In genomic region chr3:108570813-108571212, GRCm38 (mm10) we compare ENCODE assay signal across 10 mouse cellular contexts. TPM values are rescaled to one million over a fixed set of nuclear protein-coding genes. Genes with fewer than 3 reads are reported as not detected.
DNase-seq lines count a peak whose midpoint lies in the region; ATAC-seq and TF ChIP-seq lines count a peak whose summit lies in the region.
"Had no signal": no experiment of that assay in that cellular context is flagged by ENCODE, and none has a peak within 500 bp of the region (broad histone marks: within the 10 kb centered on the region; RNA-seq: fewer than 3 reads in every experiment).

No protein-coding gene starts in this region.

- no peaks in the 10 kb centered on the region for H3K9me3 ChIP-seq in kidney, postnatal 0 days (replicated peaks; ENCODE audit: low read length)
- H3K9me3 ChIP-seq in embryonic facial prominence, embryonic 13.5 days, result no peaks in the 10 kb centered on the region
- H3K9me3 ChIP-seq in hindbrain, embryonic 14.5 days (ENCODE audit: control insufficient read depth, low read length), result no peaks in the 10 kb centered on the region
- H3K9me3 ChIP-seq: stomach, embryonic 15.5 days had no signal

- TF ChIP-seq CTCF in kidney, postnatal 0 days (IDR thresholded peaks at IDR 0.05; ENCODE audit: low read depth), result no peak

- no peak overlapping the region for H3K4me3 ChIP-seq in kidney, postnatal 0 days (replicated peaks; ENCODE audit: low read depth, low read length)
- peak overlapping the region; percentile 70; the same call in 1 of the 2 replicates for H3K4me3 ChIP-seq in embryonic facial prominence, embryonic 13.5 days
- peak overlapping the region; percentile 44 for H3K4me3 ChIP-seq in hindbrain, embryonic 14.5 days (replicated peaks; ENCODE audit: low read length)
- H3K4me3 ChIP-seq in macrophage (ENCODE audit: inconsistent target), result peak overlapping the region; percentile 95; the same call in 1 of the 2 replicates

- 88% methylated on average over 14 of the region's 14 CpGs for WGBS in kidney, postnatal 0 days
- 87% methylated on average over 14 of the region's 14 CpGs for WGBS in embryonic facial prominence, embryonic 13.5 days
- WGBS in hindbrain, embryonic 14.5 days, result 88% methylated on average over 14 of the region's 14 CpGs
- WGBS in macrophage (ENCODE audit: missing documents), result 80% methylated on average over 13 of the region's 14 CpGs

- no peaks in the 10 kb centered on the region for H3K36me3 ChIP-seq in kidney, postnatal 0 days (ENCODE audit: insufficient read depth, low read length)
- no peaks in the 10 kb centered on the region for H3K36me3 ChIP-seq in embryonic facial prominence, embryonic 13.5 days
- H3K36me3 ChIP-seq in hindbrain, embryonic 14.5 days (replicated peaks; ENCODE audit: control insufficient read depth, insufficient read depth), result no peaks in the 10 kb centered on the region
- no peaks in the 10 kb centered on the region for H3K36me3 ChIP-seq in macrophage (ENCODE audit: inconsistent target)
- H3K36me3 ChIP-seq: stomach, embryonic 15.5 days had no signal

- no peak overlapping the region for H3K9ac ChIP-seq in kidney, postnatal 0 days (ENCODE audit: low read depth, low read length)
- H3K9ac ChIP-seq in embryonic facial prominence, embryonic 13.5 days, result no peak overlapping the region
- H3K9ac ChIP-seq in hindbrain, embryonic 14.5 days, result no peak overlapping the region
- H3K9ac ChIP-seq: stomach, embryonic 15.5 days had no signal

- no peak overlapping the region for H3K27ac ChIP-seq in kidney, postnatal 0 days
- no peak overlapping the region for H3K27ac ChIP-seq in embryonic facial prominence, embryonic 13.5 days
- no peak overlapping the region for H3K27ac ChIP-seq in hindbrain, embryonic 14.5 days
- H3K27ac ChIP-seq in macrophage, result no peak overlapping the region
- H3K27ac ChIP-seq: stomach, embryonic 15.5 days had no signal

- no peaks in the 10 kb centered on the region for H3K27me3 ChIP-seq in kidney, postnatal 0 days (ENCODE audit: insufficient read depth, low read length)
- H3K27me3 ChIP-seq in embryonic facial prominence, embryonic 13.5 days, result no peaks in the 10 kb centered on the region
- H3K27me3 ChIP-seq in hindbrain, embryonic 14.5 days (ENCODE audit: control insufficient read depth, insufficient read depth, low read length), result no peaks in the 10 kb centered on the region
- H3K27me3 ChIP-seq: stomach, embryonic 15.5 days had no signal

- peaks cover 9% of the 10 kb centered on the region for H3K4me1 ChIP-seq in kidney, postnatal 0 days (replicated peaks; ENCODE audit: insufficient read depth, low read length)
- H3K4me1 ChIP-seq in embryonic facial prominence, embryonic 13.5 days, result peaks cover 23% of the 10 kb centered on the region
- peaks cover 20% of the 10 kb centered on the region for H3K4me1 ChIP-seq in hindbrain, embryonic 14.5 days (replicated peaks; ENCODE audit: control insufficient read depth, insufficient read depth, low read length)

- no peak for DNase-seq in kidney, postnatal 0 days (ENCODE audit: low spot score)
- DNase-seq in kidney, adult 8-10 months, result no peak
- DNase-seq in hindbrain, embryonic 14.5 days (ENCODE audit: low spot score), result no peak
- no peak for DNase-seq in urinary bladder, postnatal 14 days (ENCODE audit: low spot score)
- no peak for DNase-seq in adrenal gland, postnatal 10 days
- DNase-seq in adipocyte (ENCODE audit: low spot score), result no peak

- no peak for ATAC-seq in kidney, postnatal 0 days (replicated peaks; ENCODE audit: low FRiP score, low read depth)
- no peak for ATAC-seq in embryonic facial prominence, embryonic 13.5 days (ENCODE audit: insufficient number of reproducible peaks, insufficient read depth, low FRiP score, low TSS enrichment, low read depth)
- ATAC-seq in hindbrain, embryonic 14.5 days (ENCODE audit: low FRiP score), result no peak

- H3K4me2 ChIP-seq in kidney, postnatal 0 days (ENCODE audit: low read length), result peak overlapping the region; percentile 68; the same call in 1 of the 2 replicates
- H3K4me2 ChIP-seq in embryonic facial prominence, embryonic 13.5 days, result peak overlapping the region; percentile 70
- H3K4me2 ChIP-seq in hindbrain, embryonic 14.5 days (replicated peaks), result peak overlapping the region; percentile 51

- H3K79me2 ChIP-seq in macrophage (ENCODE audit: inconsistent target), result no peaks in the 10 kb centered on the region; the same call in 1 of the 2 replicates

RNA-seq across cellular contexts. Expression of gene Taf13, which starts 0.7 kb away (rescaled TPM):
- 38.3 and 40.8 TPM in 2 replicates for polyA plus RNA-seq in kidney, postnatal 0 days (2015; fragmentation: Nextera tagmentation; extraction: Ambion mirVana)
- polyA plus RNA-seq in embryonic facial prominence, embryonic 13.5 days (2015; fragmentation: Nextera tagmentation; extraction: Ambion mirVana), result 43.3 and 53.2 TPM in 2 replicates
- polyA plus RNA-seq in hindbrain, embryonic 14.5 days (2014; fragmentation: Nextera tagmentation; extraction: Ambion mirVana), result 41.0 and 50.6 TPM in 2 replicates
- 10 to 100 TPM in 18 of 26 experiments, 1 to 10 TPM in 8; 3.0 to 25.1 (median 11.8) TPM for total RNA-seq in macrophage (2018; cell fraction: chromatin; rRNA removed)
- total RNA-seq in macrophage (2018; cell fraction: cytosol; rRNA removed), result 10 to 100 TPM; 16.7 to 33.0 (median 24.2) TPM
- total RNA-seq in macrophage (2018; cell fraction: nucleus; rRNA removed), result 10 to 100 TPM in 21 of 26 experiments, 1 to 10 TPM in 5; 7.1 to 26.2 (median 15.1) TPM
- polyA plus RNA-seq in macrophage (2018), result 23.0 to 37.5 TPM (median 26.9 TPM) in 3 replicates
- total RNA-seq in adrenal gland, postnatal 10 days (2021), result 10 to 100 TPM; 21.0 to 25.0 TPM

RNA-seq across cellular contexts. Expression of gene Tmem167b, which starts 8.5 kb away (rescaled TPM):
- 33.5 and 35.8 TPM in 2 replicates for polyA plus RNA-seq in kidney, postnatal 0 days (2015; fragmentation: Nextera tagmentation; extraction: Ambion mirVana)
- polyA plus RNA-seq in embryonic facial prominence, embryonic 13.5 days (2015; fragmentation: Nextera tagmentation; extraction: Ambion mirVana), result 45.5 and 46.3 TPM in 2 replicates
- 51.8 and 52.0 TPM in 2 replicates for polyA plus RNA-seq in hindbrain, embryonic 14.5 days (2014; fragmentation: Nextera tagmentation; extraction: Ambion mirVana)
- total RNA-seq in macrophage (2018; cell fraction: chromatin; rRNA removed), result 10 to 100 TPM in 10 of 26 experiments, 1 to 10 TPM in 16; 3.2 to 17.5 (median 9.7) TPM
- total RNA-seq in macrophage (2018; cell fraction: cytosol; rRNA removed), result 10 to 100 TPM; 38.0 to 74.0 (median 55.2) TPM
- total RNA-seq in macrophage (2018; cell fraction: nucleus; rRNA removed), result 10 to 100 TPM; 12.5 to 54.4 (median 29.0) TPM
- polyA plus RNA-seq in macrophage (2018), result 40.7 to 43.1 TPM (median 41.5 TPM) in 3 replicates
- total RNA-seq in adrenal gland, postnatal 10 days (2021), result 10 to 100 TPM; 38.3 to 40.4 TPM

RNA-seq across cellular contexts. Expression of gene Wdr47, which starts 20.3 kb away (rescaled TPM):
- 5.9 and 6.8 TPM in 2 replicates for polyA plus RNA-seq in kidney, postnatal 0 days (2015; fragmentation: Nextera tagmentation; extraction: Ambion mirVana)
- polyA plus RNA-seq in embryonic facial prominence, embryonic 13.5 days (2015; fragmentation: Nextera tagmentation; extraction: Ambion mirVana), result 14.9 and 17.5 TPM in 2 replicates
- 105 and 130 TPM in 2 replicates for polyA plus RNA-seq in hindbrain, embryonic 14.5 days (2014; fragmentation: Nextera tagmentation; extraction: Ambion mirVana)
- total RNA-seq in macrophage (2018; cell fraction: chromatin; rRNA removed), result 10 to 100 TPM in 22 of 26 experiments, 1 to 10 TPM in 4; 6.5 to 53.0 (median 21.2) TPM
- total RNA-seq in macrophage (2018; cell fraction: cytosol; rRNA removed), result 1 to 10 TPM; 2.5 to 9.9 (median 5.4) TPM
- total RNA-seq in macrophage (2018; cell fraction: nucleus; rRNA removed), result 10 to 100 TPM in 17 of 26 experiments, 1 to 10 TPM in 9; 4.2 to 23.9 (median 11.9) TPM
- polyA plus RNA-seq in macrophage (2018), result 4.4 to 5.8 TPM (median 5.8 TPM) in 3 replicates
- 10 to 100 TPM; 10.2 to 11.0 TPM for total RNA-seq in adrenal gland, postnatal 10 days (2021)

RNA-seq across cellular contexts. Expression of gene 5330417C22Rik, which starts 34.5 kb away (rescaled TPM):
- 1.6 and 1.7 TPM in 2 replicates for polyA plus RNA-seq in kidney, postnatal 0 days (2015; fragmentation: Nextera tagmentation; extraction: Ambion mirVana)
- 0.65 and 2.0 TPM in 2 replicates for polyA plus RNA-seq in embryonic facial prominence, embryonic 13.5 days (2015; fragmentation: Nextera tagmentation; extraction: Ambion mirVana)
- 15.4 and 18.3 TPM in 2 replicates for polyA plus RNA-seq in hindbrain, embryonic 14.5 days (2014; fragmentation: Nextera tagmentation; extraction: Ambion mirVana)
- total RNA-seq in macrophage (2018; cell fraction: chromatin; rRNA removed), result 1 to 10 TPM in 1 of 26 experiments, under 1 TPM in 2, not detected in 23; 0.14 to 1.5 (median 0.22) TPM
- under 1 TPM in 2 of 26 experiments, not detected in 24; 0.06 to 0.11 TPM for total RNA-seq in macrophage (2018; cell fraction: cytosol; rRNA removed)
- under 1 TPM in 2 of 26 experiments, not detected in 24; 0.06 to 0.12 TPM for total RNA-seq in macrophage (2018; cell fraction: nucleus; rRNA removed)
- polyA plus RNA-seq in macrophage (2018), result not detected in 3 replicates
- 1 to 10 TPM; 1.7 to 1.8 TPM for total RNA-seq in adrenal gland, postnatal 10 days (2021)

RNA-seq across cellular contexts. Expression of gene 1700013F07Rik, which starts 36.9 kb away (rescaled TPM):
- polyA plus RNA-seq in kidney, postnatal 0 days (2015; fragmentation: Nextera tagmentation; extraction: Ambion mirVana), result not detected in 2 replicates
- polyA plus RNA-seq in embryonic facial prominence, embryonic 13.5 days (2015; fragmentation: Nextera tagmentation; extraction: Ambion mirVana), result not detected in 2 replicates
- polyA plus RNA-seq in hindbrain, embryonic 14.5 days (2014; fragmentation: Nextera tagmentation; extraction: Ambion mirVana), result 1.7 and 2.8 TPM in 2 replicates
- not detected for total RNA-seq in macrophage (2018; cell fraction: chromatin; rRNA removed)
- not detected for total RNA-seq in macrophage (2018; cell fraction: cytosol; rRNA removed)
- total RNA-seq in macrophage (2018; cell fraction: nucleus; rRNA removed), result not detected
- polyA plus RNA-seq in macrophage (2018), result not detected in 3 replicates
- total RNA-seq in adrenal gland, postnatal 10 days (2021), result under 1 TPM in 1 of 2 experiments, not detected in 1; 0.42 TPM
- total RNA-seq: gastrocnemius, adult 8-10 months had no signal
